Mouse (Mus musculus) gastrocnemius, postnatal 4 days (tissue): Measurements from ENCODE around the gene Gm21985. TPM values are rescaled to one million over a fixed set of nuclear protein-coding genes. Genes with fewer than 3 reads are reported as not detected.
A peak's percentile ranks its signal among the peaks of the same experiment; 100 is the strongest.

ENCODE experiments used
- DNase-seq, 2 experiments: peaks; one replicate each; pipeline ENCODE4 v3.0.0; 2021 to 2022; ENCODE audit warnings: low spot score in 2 of 2, mixed read lengths in 2 of 2
- total RNA-seq, 2 experiments: library from RNA; stranded (reverse); gene quantifications; 2 replicates each; pipeline ENCODE4 v1.2.3; 2021

Gene Gm21985
- total RNA-seq, 2 experiments from 2014 or later: not detected

DNA sequence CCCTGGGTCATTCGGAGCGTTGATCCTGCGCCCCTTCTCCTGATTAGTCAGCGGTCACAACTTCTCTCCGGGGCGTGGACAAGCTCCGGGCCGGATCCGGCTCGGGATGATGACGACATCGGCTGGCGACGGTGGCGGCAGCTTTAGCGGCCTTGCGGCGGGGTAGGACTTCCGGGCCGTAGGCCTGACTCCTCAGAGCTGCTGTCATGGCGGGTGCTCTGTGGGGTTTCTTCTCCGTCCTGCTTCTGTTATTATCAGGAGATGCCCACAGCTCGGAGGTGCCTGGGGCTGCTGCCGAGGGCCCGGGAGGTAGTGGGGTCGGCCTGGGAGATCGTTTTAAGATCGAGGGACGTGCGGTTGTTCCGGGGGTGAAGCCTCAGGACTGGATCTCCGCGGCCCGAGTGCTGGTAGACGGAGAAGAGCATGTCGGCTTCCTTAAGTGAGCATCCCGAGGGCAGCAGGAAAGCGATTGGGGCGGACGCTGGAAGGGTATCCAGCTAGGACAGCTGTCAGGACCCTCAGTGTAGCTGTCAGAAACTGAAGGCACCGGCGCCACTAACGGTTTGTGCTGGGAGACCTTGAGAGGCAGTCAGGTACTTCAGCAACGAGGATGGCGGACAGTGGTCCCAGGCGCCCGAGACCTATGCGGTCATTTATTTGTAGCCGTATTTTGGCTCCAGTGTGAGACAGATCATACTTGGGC lies 188.9 kb downstream of the Gm21985 start, which contains the start of gene Emc7:
TSS of gene Emc7 (plus strand) at position 136 of the 703 bp plus-strand sequence.
- peak; percentile 98 to 99 for DNase-seq

Other genes with a start within 250 kb of the Gm21985 start
- gene Olfr1311, start 241.9 kb upstream of the Gm21985 start, total RNA-seq: not detected
- not detected for gene Olfr1312, start 216.1 kb upstream of the Gm21985 start, total RNA-seq
- gene Olfr1313, start 188.5 kb upstream of the Gm21985 start, total RNA-seq: not detected
- not detected for gene Olfr1314, start 169.5 kb upstream of the Gm21985 start, total RNA-seq
- gene Olfr1315-ps1, start 150.9 kb upstream of the Gm21985 start, total RNA-seq: not detected
- gene Olfr1316, start 131.3 kb upstream of the Gm21985 start, total RNA-seq: not detected
- not detected for gene Olfr1317, start 126.0 kb upstream of the Gm21985 start, total RNA-seq
- not detected for gene Olfr1318, start 112.1 kb upstream of the Gm21985 start, total RNA-seq
- gene Lpcat4, start 26.8 kb upstream of the Gm21985 start, total RNA-seq: 1 to 10 TPM; 5.0 to 5.5 TPM
- gene Nutm1, start 7.0 kb upstream of the Gm21985 start, total RNA-seq: not detected
- 10 to 100 TPM; 51.2 to 52.0 TPM for gene Nop10, start 4.4 kb upstream of the Gm21985 start, total RNA-seq
- gene Slc12a6, start 489 bp upstream of the Gm21985 start, total RNA-seq: 10 to 100 TPM; 41.1 to 50.6 TPM
- 10 to 100 TPM; 65.4 to 71.6 TPM for gene Emc4, start 101.7 kb downstream of the Gm21985 start, total RNA-seq
- gene Katnbl1, start 112.9 kb downstream of the Gm21985 start, total RNA-seq: 10 to 100 TPM; 14.7 to 15.5 TPM
- 10 to 100 TPM; 15.1 to 16.7 TPM for gene Emc7, start 188.7 kb downstream of the Gm21985 start, total RNA-seq
- not detected for gene Chrm5, start 214.5 kb downstream of the Gm21985 start, total RNA-seq
- 10 to 100 TPM; 13.7 to 14.4 TPM for gene Aven, start 226.7 kb downstream of the Gm21985 start, total RNA-seq